Mouse (Mus musculus) mesoderm, embryonic 11.5 days (tissue): ENCODE results near the gene Otos.
A peak's percentile ranks its signal among the peaks of the same experiment; 100 is the strongest.

Source experiments
- DNase-seq: peaks from one replicate; pipeline ENCODE4 v3.0.0-alpha.2; 2012; ENCODE audit warnings: low read depth, low spot score

The Otos gene

DNA sequence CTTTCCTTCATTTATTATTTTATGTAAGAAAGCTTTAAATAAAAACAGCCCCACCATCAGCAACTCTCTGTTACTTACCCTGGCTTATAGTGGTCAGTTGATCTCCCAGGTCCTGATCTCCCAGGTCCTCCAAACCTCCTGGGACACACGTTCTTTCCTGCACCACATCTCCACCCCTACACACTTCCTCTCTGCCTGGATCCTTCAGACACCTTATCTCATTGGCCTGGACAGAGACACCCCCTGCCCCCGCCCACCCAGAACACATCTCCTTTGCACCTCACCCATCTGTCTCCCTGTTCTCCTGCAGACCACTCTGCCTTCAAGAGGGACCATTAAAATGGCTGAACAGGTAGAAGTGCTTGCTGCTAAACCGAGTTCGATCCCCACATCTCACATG, 1.6 kb downstream of the Otos start:
- no peak for DNase-seq

GRCm38 (mm10) chr1:92646601-92647000, 2.0 kb downstream of the Otos start:
- DNase-seq: no peak

DNA sequence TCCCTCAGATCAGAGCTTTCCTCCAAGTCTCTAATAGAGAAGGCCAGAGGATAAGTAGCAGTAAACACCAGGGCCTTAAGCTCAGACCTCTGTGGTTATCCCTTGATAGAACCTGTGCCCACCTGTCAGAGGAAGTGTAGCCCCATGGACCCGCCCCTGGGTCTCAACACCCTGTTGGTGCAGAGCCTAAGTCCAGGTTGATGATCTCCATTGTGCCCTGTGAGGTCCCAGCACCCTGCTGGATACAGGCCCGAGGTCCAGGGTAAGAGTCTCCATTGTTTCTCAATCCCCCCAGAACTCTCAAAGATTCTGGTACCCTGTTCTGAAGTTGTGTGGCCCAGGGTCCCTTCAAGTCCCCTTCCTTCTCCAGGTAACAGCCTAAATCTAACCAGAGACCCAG, 2.5 kb downstream of the Otos start:
- no peak for DNase-seq

DNA sequence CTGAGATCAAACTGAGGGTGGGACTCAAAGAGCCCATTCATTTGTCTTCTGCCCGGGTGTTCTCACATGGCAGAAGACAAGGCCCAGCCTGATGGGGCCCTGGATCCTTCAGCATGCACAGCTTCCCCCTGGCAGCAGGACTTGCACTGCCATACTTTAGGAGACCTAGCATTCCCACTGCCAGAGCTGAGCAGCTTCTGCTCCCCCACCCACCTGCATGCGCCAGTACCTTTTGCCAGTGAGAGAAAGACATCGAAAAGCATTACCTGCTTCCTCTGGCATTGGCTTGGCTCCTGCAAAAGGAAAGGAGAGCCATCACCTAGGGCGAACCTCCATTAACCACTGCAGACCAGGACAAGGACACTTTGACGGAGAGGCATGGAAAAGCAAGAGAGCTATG, 3.7 kb downstream of the Otos start:
- no peak for DNase-seq

- DNase-seq: no peak
These were observed 5.0 kb downstream of the Otos start for GRCm38 (mm10) chr1:92643691-92644090.

DNA sequence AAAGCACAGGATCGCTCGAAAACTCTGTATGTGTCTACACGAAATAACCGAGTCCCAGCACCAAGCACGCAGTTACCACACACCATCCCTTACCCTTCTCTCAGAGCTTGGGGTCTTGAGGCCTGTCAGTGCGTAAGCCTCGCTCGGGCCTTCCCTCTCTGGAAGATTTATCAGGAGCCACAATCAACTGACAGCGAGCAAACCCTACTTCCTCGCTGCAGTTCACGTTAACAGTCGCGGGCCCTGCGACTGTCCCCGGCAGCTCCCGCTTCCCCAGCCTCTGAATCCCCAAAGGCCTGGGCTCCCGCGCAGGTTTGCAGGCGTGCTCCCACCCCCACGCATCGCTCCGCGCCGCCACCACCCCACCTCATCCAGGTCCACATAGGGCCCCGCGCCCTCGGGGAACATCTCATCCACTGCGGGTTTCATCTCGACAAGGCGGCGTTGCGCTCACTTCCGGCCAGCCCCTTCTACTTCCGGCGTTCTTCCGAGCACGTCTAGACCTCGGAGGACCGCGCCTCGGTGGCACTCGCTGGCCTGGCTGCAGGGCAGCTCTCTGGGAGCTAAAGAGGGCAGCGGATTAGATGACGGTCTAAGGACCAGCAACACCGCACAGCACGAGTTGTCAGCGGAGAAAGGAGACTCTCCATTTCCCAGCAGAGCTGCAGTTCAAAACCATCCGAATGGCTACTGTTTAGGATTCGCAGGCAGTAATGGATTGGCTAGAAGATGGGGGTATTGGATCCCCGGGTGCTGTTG, 6.9 kb downstream of the Otos start, which contains the start of gene Cops9:
Gene Cops9, minus strand, starts transcription at position 472 of the 759 bp plus-strand sequence.
- DNase-seq: peak; percentile 93

DNA sequence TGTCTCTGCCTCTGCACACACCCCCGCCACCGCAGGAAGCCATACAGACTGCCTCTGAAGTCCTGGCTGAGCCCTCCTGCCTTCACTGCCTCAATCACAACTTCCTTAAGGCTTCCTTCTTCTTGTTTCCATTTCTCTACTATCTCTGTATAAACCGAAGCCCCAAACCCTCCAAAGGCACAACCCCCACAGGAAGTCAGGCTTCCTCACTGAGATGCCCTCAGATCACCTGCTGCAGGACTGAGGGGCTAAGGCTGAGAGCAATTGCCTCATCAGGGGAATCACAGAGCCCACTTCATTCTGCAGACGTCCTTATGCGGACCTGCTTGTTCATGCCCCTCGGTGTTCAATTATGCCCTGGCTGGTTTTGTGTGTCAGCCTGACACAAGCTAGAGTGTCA, 8.2 kb downstream of the Otos start:
- DNase-seq: no peak

DNA sequence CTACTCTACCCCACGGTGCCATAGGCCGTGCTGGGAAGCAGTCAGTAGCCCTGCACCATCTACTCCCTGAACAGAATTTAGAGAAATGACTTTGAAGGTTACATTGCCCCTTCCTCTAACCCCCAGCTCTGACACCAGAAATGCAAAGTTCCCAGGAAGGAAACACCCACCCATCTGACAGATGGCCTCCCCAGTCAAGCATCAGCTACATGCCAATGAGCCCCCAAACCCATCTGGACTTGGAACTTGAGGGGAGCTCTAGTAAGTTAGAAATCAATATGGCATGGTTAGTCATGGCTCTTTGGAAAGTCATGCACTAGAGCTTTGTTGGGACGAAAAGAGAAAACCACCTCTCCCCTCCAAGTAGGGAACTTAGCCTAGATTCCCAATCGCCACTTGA, 9.9 kb downstream of the Otos start:
- no peak for DNase-seq

DNA sequence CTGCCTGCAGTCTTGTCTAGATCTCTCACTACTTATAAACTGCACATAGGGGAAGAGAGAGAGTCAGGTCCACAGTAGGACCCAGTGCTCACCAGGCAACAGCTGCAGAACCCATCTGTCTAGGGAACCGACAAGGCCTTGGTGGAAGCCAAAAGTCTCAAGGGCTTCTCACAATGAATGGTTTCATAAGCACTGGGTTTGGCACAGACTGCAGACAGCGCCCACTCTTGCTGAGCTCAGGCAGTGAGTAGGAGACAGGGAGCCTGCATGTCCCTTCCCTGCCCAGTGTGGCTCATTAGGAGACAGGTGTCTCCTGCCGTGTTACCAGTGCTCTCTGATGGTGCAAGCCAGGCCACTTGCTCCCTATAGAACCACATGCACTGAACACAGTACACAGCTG, 10.5 kb downstream of the Otos start:
- no peak for DNase-seq

- DNase-seq: no peak
These were observed 11.0 kb downstream of the Otos start for GRCm38 (mm10) chr1:92637501-92638172.

DNA sequence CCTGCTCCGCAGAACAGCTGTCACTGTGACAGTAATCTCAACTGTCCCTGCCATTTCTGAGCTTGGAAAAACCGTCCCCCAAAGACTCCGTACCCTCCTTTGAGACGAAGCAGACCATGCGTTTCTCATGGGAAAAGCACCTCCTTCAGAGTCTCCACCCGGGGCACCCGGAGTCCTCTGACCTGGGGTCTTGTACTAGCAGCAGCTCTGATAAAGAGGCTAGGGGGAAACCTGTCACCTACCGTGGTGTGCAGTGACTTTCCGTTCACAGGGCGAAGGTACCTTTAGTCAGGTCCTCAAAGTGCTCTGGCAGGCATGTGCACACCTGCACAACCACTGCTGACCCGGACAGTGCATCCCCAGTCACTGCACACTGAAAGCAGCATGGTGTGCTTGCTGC, 12.0 kb downstream of the Otos start:
- no peak for DNase-seq

DNA sequence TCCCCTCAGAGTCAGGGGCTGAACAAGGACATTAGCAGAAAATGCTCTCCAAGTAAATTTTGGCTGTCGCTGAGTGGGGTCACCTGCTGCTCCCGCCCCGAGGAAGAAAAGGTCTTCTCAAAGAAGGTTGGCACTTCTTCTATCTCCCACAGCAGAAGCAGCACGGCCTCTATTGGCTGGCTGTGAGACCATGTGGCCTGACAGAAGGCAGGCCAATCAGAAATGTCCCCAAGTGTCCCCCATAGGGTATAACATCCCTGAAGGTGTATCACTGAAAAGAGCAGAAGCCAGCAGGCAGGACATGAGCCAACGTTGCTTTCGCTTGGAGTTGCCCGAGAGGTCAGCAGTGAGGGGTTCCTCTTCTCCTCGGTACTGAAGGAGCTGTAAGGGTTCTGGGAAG, 12.6 kb downstream of the Otos start:
- no peak for DNase-seq

GRCm38 (mm10) chr1:92634976-92635599, 13.6 kb downstream of the Otos start:
- DNase-seq: peak; percentile 47

- DNase-seq: no peak
These were observed 14.1 kb downstream of the Otos start for GRCm38 (mm10) chr1:92634569-92634968.

DNA sequence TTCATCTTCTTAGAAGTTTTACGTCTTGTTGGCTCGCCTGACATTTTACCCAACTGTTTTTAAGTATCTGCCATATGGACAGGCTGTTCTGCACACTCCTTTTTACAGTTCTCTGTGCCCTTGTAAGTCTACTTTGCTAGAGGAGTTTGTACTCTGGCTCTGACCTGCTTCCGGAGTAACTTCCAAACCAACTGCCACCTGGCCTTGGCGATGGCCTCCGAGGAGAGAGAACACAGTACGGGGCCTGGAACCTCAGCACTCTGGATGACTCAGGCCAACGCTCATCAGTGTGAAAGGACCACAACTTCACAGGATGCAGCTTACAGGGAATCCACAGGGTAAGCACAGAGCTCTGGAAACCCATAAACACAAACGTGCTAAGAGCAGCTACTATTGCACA, 14.9 kb downstream of the Otos start:
- no peak for DNase-seq

DNA sequence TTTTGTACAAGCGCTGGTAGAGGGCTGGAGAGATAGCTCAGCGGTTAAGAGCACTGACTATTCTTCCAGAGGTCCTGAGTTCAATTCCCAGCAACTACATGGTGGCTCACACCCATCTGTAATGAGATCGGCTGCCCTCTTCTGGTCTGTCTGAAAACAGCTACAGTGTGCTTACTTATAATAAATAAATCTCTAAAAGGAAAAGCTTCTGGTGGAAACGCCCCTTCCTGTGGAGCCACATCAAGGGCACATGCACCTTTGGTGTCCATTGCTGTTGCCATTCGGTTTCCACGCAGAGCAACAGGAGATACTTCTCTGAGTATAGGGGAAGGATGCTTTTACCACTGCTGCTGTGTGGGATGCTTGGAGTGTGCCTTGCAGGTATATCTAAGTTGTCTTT, 15.7 kb downstream of the Otos start:
- DNase-seq: no peak

DNA sequence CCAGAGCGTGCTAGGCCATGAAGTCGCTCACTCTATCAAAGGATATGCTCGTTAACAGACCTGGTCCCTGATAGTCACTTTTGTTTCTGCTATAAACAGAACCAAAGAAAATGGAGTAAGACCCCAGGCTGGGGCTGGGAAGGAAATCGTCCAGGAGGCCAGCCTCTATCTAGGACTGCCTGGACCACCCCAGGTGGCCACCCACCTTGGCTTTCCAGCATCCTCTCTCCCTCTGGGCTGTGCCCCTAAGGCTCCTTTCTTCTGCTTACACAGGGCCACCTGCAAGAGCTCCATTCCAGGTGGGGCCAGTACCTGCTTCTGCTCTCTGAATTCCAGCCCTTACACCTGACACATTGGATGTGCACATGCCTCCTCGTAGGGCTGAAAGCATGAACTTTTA, 16.4 kb downstream of the Otos start:
- DNase-seq: no peak

DNA sequence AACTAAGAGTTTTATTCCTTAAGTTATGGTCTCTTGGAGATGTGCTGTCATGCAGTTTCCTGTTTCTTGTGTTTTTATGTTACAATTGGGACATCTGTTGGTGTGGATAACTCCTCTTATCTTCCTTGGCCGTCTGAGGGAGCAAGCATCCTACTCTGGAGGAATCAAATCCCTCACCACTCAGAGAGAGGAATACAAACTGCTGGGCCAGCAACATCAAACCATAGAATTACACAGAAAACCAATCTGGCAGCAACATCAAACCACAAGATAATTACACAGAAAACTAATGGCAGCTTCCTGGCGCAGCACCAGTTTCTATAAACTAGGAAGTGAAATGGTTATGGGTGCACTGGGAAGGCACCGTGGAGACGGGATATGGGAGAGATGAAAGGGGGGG, 20.4 kb downstream of the Otos start:
- no peak for DNase-seq

DNA sequence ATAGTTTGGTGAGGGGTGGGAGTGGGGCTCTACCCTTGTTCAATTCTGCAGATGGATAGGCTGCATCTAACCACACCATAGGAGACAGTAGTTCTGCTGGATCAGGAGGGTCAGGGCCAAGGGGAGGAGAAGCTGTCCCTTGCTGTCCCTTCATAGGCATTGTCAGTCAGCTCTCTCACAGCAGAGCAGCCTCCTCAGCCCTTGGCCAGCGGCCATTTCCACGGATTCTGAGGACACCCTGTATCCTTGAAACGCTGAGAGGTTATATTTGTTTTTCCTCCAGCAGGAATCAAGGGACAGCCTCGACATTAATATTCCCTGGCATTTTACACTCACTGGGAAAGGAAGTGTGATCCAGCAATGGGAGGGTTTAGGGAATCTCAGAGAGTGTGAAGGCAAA, 30.3 kb downstream of the Otos start:
- DNase-seq: no peak

DNA sequence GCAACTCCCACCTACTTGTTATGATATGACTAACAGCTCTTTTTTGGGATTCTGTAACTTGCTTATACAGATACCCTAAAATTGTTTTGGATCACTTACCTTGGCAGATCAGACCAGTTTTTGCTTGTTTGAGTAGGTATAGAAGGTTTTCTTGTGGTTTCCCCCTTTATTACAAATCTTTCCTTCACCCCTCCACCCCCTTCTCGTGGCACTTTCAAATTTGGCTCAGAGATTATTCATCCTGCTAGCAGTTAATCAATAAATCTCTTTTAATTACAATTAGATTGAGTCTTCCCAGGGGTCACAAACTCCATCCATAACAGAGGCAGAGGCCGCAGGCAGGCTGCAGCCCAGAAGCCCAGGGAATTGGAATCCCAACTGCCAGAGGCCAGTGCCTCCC, 31.2 kb downstream of the Otos start, which contains the start of gene Olfr12:
Gene Olfr12, plus strand, starts transcription at position 301 of the 400 bp plus-strand sequence.
- DNase-seq: no peak

GRCm38 (mm10) chr1:92616046-92616445, 32.6 kb downstream of the Otos start:
- no peak for DNase-seq

- peak; percentile 36 for DNase-seq
These were observed 34.1 kb downstream of the Otos start for GRCm38 (mm10) chr1:92614516-92614915.

DNA sequence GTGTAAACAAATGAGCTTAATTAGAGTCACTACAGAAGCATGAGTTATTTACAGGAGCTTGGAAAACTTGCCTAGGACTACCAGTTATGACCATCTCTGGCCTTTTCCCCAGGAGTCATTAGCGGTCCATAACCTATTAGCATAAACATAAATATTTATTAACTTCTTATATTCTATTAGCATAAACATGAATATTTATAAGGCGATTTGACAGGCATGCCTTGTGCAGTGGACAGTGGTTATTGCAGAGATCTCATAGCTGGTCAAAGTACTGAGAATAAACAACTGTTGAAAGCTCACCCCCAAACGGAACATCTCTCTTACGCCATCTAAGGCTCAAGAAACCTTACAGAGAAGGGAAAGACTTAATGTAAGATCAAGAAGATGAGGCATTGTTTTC, 35.5 kb downstream of the Otos start:
- DNase-seq: no peak
